Mouse (Mus musculus) brain, embryonic 14.5 days (tissue): ENCODE data around the gene Clns1a.

ENCODE experiments used
- CTCF ChIP-seq: fragments of 200-500 bp; IDR thresholded peaks from 2 replicates; pipeline ENCODE4 v1.5.1; 2012; ENCODE audit warnings: inconsistent platforms, mild to moderate bottlenecking, moderate library complexity, borderline replicate concordance; ENCODE audit not compliant: insufficient read depth, insufficient read length; ENCODE audit errors: extremely low read depth
- POLR2A ChIP-seq: fragments of 200-500 bp; IDR thresholded peaks from 2 replicates; pipeline ENCODE4 v1.6.1; 2012; ENCODE audit warnings: mild to moderate bottlenecking, inconsistent platforms, borderline replicate concordance; ENCODE audit not compliant: poor library complexity, insufficient read depth, insufficient read length, severe bottlenecking; ENCODE audit errors: extremely low read depth

DNA sequence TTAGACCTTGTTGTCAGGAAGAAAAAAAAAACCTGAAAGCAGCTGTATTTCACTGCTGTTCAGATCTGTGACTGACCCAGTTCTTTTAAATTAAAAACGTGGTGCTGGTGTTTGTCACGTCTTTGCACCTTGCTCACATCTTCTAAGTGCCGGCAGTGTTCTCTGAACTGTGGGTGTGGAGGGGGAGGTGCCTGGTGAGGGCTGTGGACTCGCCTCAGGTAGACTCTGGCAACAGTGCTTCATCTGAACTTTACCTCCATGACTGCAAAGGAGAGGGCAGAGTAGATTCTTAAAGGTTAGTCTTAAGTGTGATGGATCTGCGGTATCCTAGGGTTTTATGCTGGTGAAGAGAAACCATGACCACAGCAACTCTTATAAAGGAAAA, 69.5 kb downstream of the Clns1a start:
- TF ChIP-seq CTCF (no peak), POLR2A (no peak)
